Mouse (Mus musculus) embryonic fibroblast, embryonic 13.5 days (primary cell): ENCODE measurements around the gene Eefsec.

Experiments
- CTCF ChIP-seq: IDR thresholded peaks from 2 replicates; pipeline ENCODE4 v1.5.1; 2011; ENCODE audit warnings: mild to moderate bottlenecking, control low read depth, low read length, moderate library complexity, borderline replicate concordance; ENCODE audit not compliant: insufficient read depth
- POLR2A ChIP-seq: IDR thresholded peaks from 2 replicates; pipeline ENCODE4 v1.6.1; 2011; ENCODE audit warnings: low read depth, mild to moderate bottlenecking, control low read depth, low read length, moderate library complexity

DNA sequence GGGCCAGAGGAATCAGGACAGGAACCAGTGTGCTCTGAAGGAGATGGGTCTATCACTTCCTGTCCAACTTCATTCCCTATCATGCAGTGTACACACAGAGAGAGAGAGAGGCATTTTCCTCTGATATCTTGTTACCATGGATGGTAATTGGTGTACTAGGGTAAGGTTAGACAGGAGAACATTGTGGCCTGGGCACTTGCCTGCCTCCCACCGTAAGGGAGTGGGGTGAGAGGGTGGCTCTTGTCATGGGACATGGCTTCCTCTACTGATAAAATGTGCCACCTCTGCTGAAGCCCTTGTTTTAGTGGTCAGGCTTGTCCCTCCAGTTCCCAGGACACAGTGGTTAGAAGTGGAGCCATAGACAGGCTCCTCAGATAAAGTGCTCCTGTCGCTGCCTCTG lies 178.4 kb downstream of the Eefsec start:
- no peak for TF ChIP-seq CTCF
- no peak for TF ChIP-seq POLR2A
